Mouse (Mus musculus) myocyte (in vitro differentiated cells): ENCODE data around the gene Actn1.

Experiments
- CEBPB ChIP-seq: IDR thresholded peaks from 2 replicates; pipeline ENCODE4 v1.6.1; 2011; ENCODE audit warnings: mild to moderate bottlenecking, moderate library complexity; ENCODE audit not compliant: poor library complexity, insufficient read depth, severe bottlenecking
- E2F4 ChIP-seq: IDR thresholded peaks from one replicate; pipeline ENCODE4 v1.6.1; 2011; ENCODE audit warnings: mild to moderate bottlenecking, control low read depth, moderate library complexity; ENCODE audit not compliant: insufficient read depth
- MAX ChIP-seq: IDR thresholded peaks from one replicate; pipeline ENCODE4 v1.6.1; 2011; ENCODE audit warnings: low read depth, mild to moderate bottlenecking, control low read depth
- MYOG ChIP-seq, 3 experiments: IDR thresholded peaks; one replicate each; pipeline ENCODE4 v1.6.1; 2011; ENCODE audit warnings: control low read depth in 2 of 3, low read depth in 2 of 3, mild to moderate bottlenecking in 2 of 3; ENCODE audit not compliant: insufficient read length in 2 of 3, control insufficient read depth in 1 of 3, insufficient read depth in 1 of 3
- POLR2A ChIP-seq: IDR thresholded peaks from one replicate; pipeline ENCODE4 v1.6.1; 2011; ENCODE audit warnings: low read depth, mild to moderate bottlenecking, control low read depth, moderate library complexity; ENCODE audit not compliant: insufficient read length
- TCF12 ChIP-seq: IDR thresholded peaks from one replicate; pipeline ENCODE4 v1.6.1; 2011; ENCODE audit warnings: mild to moderate bottlenecking, control low read depth; ENCODE audit not compliant: poor library complexity, insufficient read depth, severe bottlenecking
- TCF3 ChIP-seq: IDR thresholded peaks from one replicate; pipeline ENCODE4 v1.6.1; 2011; ENCODE audit warnings: low read depth, control low read depth; ENCODE audit not compliant: insufficient read length

- TF ChIP-seq TCF3 (no peak), POLR2A (no peak), MYOG (IDR thresholded peaks at IDR 0.05; ENCODE audit: control insufficient read depth in 1 of 3, insufficient read depth in 1 of 3, insufficient read length in 2 of 3, low read depth in 2 of 3) (no peak), MAX (no peak), TCF12 (no peak), CEBPB (no peak), E2F4 (no peak)
Measured at GRCm38 (mm10) chr12:80229010-80229800, 31.0 kb downstream of the Actn1 start.
